Mouse (Mus musculus) C2C12 (cell line): Measurements from ENCODE around the gene Ctsa.
"Not testable (repeated sequence)": the region's sequence is repeated elsewhere in the genome, so short reads cannot be mapped to it uniquely, and the experiment has no call there.

Experiments
- CEBPB ChIP-seq: IDR thresholded peaks from one replicate; pipeline ENCODE4 v1.6.1; 2011; ENCODE audit warnings: low read depth, mild to moderate bottlenecking, control low read depth, moderate library complexity
- CTCF ChIP-seq: IDR thresholded peaks from one replicate; pipeline ENCODE4 v1.5.1; 2011; ENCODE audit not compliant: control insufficient read depth, insufficient read depth, insufficient read length
- FOSL1 ChIP-seq: IDR thresholded peaks from one replicate; pipeline ENCODE4 v1.8.0; 2011; ENCODE audit warnings: mild to moderate bottlenecking, low read length; ENCODE audit not compliant: poor library complexity, insufficient read depth, severe bottlenecking
- MAX ChIP-seq: IDR thresholded peaks from one replicate; pipeline ENCODE4 v1.6.1; 2011; ENCODE audit warnings: mild to moderate bottlenecking, control low read depth
- MYOD1 ChIP-seq: IDR thresholded peaks from one replicate; pipeline ENCODE4 v1.6.1; 2011; ENCODE audit warnings: low read depth; ENCODE audit not compliant: control insufficient read depth, insufficient read length
- MYOG ChIP-seq: IDR thresholded peaks from one replicate; pipeline ENCODE4 v1.6.1; 2011; ENCODE audit not compliant: control insufficient read depth, insufficient read length; ENCODE audit errors: extremely low read depth
- USF1 ChIP-seq: IDR thresholded peaks from one replicate; pipeline ENCODE4 v1.6.1; 2011; ENCODE audit warnings: low read depth, mild to moderate bottlenecking, control low read depth, moderate library complexity

DNA sequence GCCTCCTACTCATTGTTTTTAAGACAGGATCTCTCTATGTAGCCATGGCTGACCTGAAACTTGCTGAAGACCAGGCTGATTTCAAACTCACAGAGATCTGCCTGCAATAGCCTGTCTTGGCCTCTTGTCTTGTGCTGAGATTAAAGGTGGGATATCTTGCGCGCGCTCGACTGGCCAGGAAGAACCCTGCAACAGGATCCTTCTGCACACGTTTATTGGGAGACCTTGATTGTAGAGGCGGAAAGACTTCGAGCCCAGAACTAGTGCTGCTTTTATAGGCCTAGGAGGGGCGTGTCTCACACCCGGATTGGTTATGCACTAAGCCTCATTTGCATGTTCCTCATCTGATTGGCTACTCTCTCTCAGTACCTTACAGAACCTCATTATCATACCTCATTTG is 30.7 kb downstream of the Ctsa start:
- not testable (repeated sequence) for TF ChIP-seq CTCF, CEBPB, MYOD1, MAX, USF1, MYOG, FOSL1
